Mouse (Mus musculus) lung, postnatal 0 days (tissue): ENCODE results near the gene Kdm2b.

Experiments used
- CTCF ChIP-seq: IDR thresholded peaks from 2 replicates; pipeline ENCODE4 v1.5.1; 2016; ENCODE audit warnings: antibody characterized with exemption, mild to moderate bottlenecking
- EP300 ChIP-seq: IDR thresholded peaks from 2 replicates; pipeline ENCODE4 v1.6.1; 2016; ENCODE audit warnings: antibody characterized with exemption, mild to moderate bottlenecking, control low read depth

DNA sequence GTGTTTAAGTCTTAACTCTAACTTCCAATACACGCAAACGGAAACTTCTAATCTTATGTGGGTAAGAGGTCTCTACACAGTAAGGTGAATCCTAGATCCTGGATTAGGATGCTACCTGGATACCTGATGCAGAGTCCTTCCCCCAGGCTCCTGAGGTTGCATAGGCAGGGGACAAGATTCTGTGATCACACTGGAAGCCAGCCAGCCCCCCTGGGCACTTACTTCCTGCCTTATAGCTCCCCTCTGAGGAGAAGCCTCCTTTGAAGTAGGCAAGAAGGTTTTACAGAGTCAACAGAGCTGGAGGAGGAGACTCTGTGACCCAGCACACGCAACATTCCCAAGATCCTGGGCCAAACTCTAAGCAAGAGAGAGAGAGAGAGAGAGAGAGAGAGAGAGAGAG lies 63.3 kb downstream of the Kdm2b start:
- TF ChIP-seq CTCF, result no peak
- no peak for TF ChIP-seq EP300
